Mouse (Mus musculus) testis, adult 2 months (tissue): ENCODE results near the gene Hmgcll1.

Experiments
- CTCF ChIP-seq: fragments of 200-500 bp; IDR thresholded peaks from 2 replicates; pipeline ENCODE4 v1.5.1; 2012; ENCODE audit warnings: low read depth, mild to moderate bottlenecking, inconsistent platforms, low read length, moderate library complexity; ENCODE audit not compliant: control insufficient read depth, insufficient read depth, insufficient replicate concordance
- POLR2A ChIP-seq: fragments of 200-500 bp; IDR thresholded peaks from 2 replicates; pipeline ENCODE4 v1.6.1; 2012; ENCODE audit warnings: low read depth, mild to moderate bottlenecking, inconsistent platforms, low read length, moderate library complexity; ENCODE audit not compliant: control insufficient read depth

DNA sequence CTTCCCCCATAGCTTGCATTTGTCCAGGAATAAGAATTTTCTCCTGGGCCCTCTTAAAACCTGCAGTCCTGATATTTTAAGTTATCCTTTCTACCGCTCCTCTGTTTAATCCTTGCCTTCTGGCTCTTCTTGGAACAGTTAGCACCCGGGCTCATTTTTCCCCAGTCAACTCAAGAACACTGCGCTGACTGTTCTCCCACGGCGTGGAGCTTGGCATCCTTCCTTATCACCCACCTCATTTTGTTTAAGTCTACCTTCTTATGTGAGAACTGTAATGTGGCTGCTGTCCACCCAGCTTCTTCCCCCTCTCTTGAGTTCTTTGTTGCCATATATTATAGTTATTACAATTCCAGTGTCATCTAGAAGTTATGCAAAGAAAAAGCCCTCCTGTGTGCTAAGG lies 25.1 kb downstream of the Hmgcll1 start:
- TF ChIP-seq CTCF (no peak), POLR2A (no peak)
